Mouse (Mus musculus): ENCODE measurements around the gene Thbd. TPM values are rescaled to one million over a fixed set of nuclear protein-coding genes. Genes with fewer than 3 reads are reported as not detected.

Thbd gene
- polyA plus RNA-seq, 1 experiment from 2014 or later = 8.8 TPM

DNA sequence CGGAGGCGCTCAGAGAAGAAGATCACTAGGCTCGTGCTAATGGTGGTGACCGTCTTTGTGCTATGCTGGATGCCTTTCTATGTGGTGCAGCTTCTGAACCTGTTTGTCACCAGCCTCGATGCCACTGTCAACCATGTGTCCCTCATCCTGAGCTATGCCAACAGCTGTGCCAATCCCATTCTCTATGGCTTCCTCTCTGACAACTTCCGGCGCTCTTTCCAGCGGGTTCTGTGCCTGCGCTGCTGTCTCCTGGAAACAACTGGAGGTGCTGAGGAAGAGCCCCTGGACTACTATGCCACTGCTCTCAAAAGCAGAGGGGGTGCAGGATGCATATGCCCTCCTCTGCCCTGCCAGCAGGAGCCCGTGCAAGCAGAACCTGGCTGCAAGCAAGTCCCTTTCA, 11.8 kb downstream of the Thbd start:
- Histone ChIP-seq H3K4me2 (peak overlapping the region; percentile 94), H3K36me3 (no peaks in the 10 kb centered on the region), H3K4me3 (peak overlapping the region; percentile 67), H3K4me1 (replicated peaks) (peaks cover 9% of the 10 kb centered on the region; the same call in 1 of the 2 replicates), H3K9me3 (no peaks in the 10 kb centered on the region), H3K9ac (no peak overlapping the region), H3K27me3 (peaks cover 55% of the 10 kb centered on the region), H3K27ac (no peak overlapping the region)
- 77% methylated on average over 10 of the region's 10 CpGs for WGBS
- no peak for ATAC-seq (ENCODE audit: low FRiP score)

DNA sequence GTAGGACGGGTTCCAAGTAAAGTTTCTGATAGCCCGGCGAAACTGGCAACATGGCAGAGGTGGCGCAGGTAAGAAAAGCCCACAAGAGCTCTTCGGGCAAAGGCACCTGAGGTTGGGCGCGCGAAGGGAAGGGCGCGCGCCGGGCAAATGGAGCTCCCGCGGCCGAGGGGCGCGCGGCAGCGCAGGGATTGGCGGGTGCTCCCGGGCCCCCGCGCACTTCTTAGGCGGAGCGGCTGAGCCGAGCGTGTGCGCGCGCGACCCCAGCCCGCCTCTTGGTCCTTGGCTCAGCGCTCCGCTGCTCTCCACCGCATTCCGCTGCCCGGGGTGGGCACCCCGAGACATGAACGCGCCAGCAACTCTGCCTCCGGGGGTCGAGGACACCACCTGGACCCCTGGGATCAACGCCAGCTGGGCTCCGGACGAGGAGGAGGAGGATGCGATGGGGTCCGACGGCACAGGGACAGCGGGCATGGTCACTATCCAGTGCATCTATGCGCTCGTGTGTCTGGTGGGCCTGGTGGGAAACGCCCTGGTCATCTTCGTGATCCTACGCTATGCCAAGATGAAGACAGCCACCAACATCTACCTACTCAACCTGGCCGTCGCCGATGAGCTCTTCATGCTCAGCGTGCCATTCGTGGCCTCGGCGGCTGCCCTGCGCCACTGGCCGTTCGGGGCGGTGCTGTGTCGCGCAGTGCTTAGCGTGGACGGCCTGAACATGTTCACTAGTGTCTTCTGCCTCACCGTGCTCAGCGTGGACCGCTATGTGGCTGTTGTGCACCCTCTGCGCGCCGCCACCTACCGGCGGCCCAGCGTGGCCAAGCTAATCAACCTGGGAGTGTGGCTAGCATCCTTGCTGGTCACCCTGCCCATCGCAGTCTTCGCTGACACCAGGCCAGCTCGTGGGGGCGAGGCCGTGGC, 12.6 kb downstream of the Thbd start, which contains the start of gene Sstr4:
Gene Sstr4 (plus strand): TSS at position 214 of the 921 bp plus-strand sequence.
- Histone ChIP-seq H3K9ac (peak within 1 kb of the TSS; percentile 75), H3K4me2 (peak within 1 kb of the TSS; percentile 94), H3K36me3 (no peaks in the 10 kb centered on the region), H3K4me3 (peak within 1 kb of the TSS; percentile 67), H3K27ac (no peak within 1 kb of the TSS), H3K4me1 (replicated peaks) (peaks cover 9% of the 10 kb centered on the region; the same call in 1 of the 2 replicates), H3K27me3 (peaks cover 55% of the 10 kb centered on the region), H3K9me3 (no peaks in the 10 kb centered on the region)
- WGBS = 6% methylated on average over 66 of the region's 83 CpGs
- peak; percentile 92 for ATAC-seq (ENCODE audit: low FRiP score)

DNA sequence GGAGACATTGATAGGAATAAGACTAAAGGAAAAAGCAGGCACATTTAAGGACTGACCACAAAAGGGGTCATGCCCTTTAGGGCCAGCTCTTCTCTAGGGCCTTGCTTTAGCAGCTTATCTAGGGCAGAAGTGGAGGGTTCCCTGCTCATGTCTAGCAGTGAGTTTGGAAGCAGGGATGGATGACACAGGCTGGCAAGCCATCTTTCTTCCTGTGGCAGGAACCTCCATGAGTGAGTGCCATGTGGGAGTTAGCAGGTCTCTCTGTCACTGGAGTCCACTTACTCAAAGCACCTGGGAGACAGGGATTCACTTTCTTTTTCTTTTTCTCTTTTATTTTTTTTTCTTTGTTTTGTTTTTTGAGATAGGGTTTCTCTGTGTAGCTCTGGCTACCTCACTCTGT, 14.1 kb downstream of the Thbd start:
- ATAC-seq (ENCODE audit: low FRiP score) = no peak
- peaks cover 55% of the 10 kb centered on the region for H3K27me3 ChIP-seq
- H3K9ac ChIP-seq = no peak overlapping the region
- no peak overlapping the region for H3K27ac ChIP-seq
- no peaks in the 10 kb centered on the region for H3K9me3 ChIP-seq
- no peak overlapping the region for H3K4me2 ChIP-seq
- no peak overlapping the region for H3K4me3 ChIP-seq
- no peaks in the 10 kb centered on the region for H3K36me3 ChIP-seq
- peaks cover 9% of the 10 kb centered on the region; the same call in 1 of the 2 replicates for H3K4me1 ChIP-seq (replicated peaks)

DNA sequence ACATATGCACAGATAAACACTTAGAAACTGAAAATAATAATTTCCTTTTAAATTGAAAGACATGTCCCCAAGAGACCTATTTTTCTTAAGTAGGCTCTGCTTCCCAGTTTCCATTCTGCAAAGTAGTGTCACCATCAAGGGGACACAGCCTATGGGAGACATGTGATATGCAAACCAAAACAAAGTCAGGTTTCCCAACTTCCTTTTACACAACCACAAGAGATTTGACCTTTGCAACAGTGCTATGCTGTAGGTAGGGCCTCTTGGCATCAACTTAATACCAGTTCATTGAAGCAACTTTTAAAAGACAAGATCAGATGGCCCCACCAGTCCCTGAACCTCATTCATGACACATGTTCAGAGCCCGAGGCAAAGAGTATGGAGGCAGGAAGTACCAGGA, 14.8 kb downstream of the Thbd start:
- H3K27me3 ChIP-seq = peaks cover 53% of the 10 kb centered on the region
- no peak overlapping the region for H3K27ac ChIP-seq
- no peak overlapping the region for H3K9ac ChIP-seq
- H3K4me2 ChIP-seq = no peak overlapping the region
- no peaks in the 10 kb centered on the region for H3K36me3 ChIP-seq
- ATAC-seq (ENCODE audit: low FRiP score) = no peak
- no peaks in the 10 kb centered on the region for H3K9me3 ChIP-seq
- WGBS = 71% methylated on average over 1 of the region's 1 CpGs
- H3K4me1 ChIP-seq (replicated peaks) = peaks cover 9% of the 10 kb centered on the region; the same call in 1 of the 2 replicates
- H3K4me3 ChIP-seq = no peak overlapping the region

DNA sequence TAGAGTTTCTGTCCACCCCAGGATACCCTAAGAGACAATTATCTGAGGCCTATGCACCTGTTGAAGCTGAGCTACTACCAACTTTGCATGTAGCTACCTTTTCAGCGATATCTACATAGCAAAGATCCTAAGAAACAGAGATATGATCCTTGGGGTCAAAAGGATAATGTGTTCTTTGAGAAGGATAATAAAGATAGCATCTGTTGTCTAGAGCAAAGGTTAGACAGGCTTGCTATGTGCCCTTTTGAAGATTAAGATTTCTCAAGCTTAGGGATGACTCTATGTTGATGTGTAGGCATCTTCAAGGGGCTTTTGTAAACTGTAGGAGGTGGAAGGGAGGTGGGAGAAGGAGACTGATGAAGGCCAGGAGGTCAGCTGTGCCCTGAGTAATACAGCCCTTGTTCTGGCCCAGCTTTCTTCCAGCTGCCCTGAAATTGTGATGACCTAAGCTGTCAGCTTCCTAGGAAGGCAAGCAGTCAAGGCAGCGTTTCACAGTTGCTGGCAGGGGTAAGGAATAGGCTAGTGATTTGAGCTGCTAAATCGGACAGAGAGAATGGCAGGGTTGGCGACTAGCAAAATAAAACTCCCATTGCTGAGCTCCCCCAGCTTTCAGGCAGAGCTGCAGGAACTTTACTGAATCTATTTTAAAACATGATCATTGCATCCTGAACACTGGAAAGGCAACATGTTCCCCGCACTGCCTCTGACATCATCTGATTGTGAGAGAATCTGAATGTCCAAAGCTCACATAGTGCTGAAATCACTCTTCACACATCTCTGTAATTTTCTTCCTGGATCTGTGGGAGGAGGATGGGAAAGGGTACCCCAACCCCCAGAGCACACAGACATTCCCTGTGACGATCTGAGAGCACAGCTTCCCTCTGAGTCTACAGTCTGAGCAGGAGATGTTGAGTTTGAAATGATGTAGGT, 20.1 kb downstream of the Thbd start:
- no peak for ATAC-seq (ENCODE audit: low FRiP score)

DNA sequence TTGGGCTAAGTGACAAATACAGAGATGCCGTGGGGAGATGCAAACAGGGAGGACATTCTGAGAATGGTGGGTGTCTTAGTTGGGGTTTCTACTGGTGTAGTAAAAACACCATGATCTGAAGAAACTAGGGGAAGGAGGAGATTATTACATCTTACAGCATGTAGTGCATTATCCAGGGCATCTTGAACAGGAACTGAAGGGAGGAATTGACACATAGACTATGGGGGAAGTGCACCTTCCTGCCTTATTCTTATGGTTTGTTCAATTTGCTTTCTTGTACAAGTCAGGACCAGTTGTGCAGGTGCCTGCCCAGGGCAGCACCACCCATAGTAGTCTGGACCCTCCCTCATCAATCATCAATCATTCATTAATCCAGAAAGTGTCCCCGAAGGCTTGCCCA, 21.1 kb downstream of the Thbd start:
- Histone ChIP-seq H3K4me1 (replicated peaks) (no peaks in the 10 kb centered on the region), H3K27ac (no peak overlapping the region), H3K9ac (no peak overlapping the region), H3K36me3 (no peaks in the 10 kb centered on the region), H3K9me3 (no peaks in the 10 kb centered on the region), H3K27me3 (no peaks in the 10 kb centered on the region), H3K4me2 (no peak overlapping the region), H3K4me3 (no peak overlapping the region)
- no peak for ATAC-seq (ENCODE audit: low FRiP score)
- 85% methylated on average over 2 of the region's 2 CpGs for WGBS

More for the DNA sequence above, 20.1 kb downstream of the Thbd start:
- H3K9me3 ChIP-seq = no peaks in the 10 kb centered on the region
- no peak overlapping the region for H3K9ac ChIP-seq
- H3K27ac ChIP-seq = no peak overlapping the region
- no peaks in the 10 kb centered on the region for H3K4me1 ChIP-seq (replicated peaks)
- 82% methylated on average over 6 of the region's 6 CpGs for WGBS
- no peaks in the 10 kb centered on the region for H3K36me3 ChIP-seq
- H3K4me2 ChIP-seq = no peak overlapping the region
- no peak overlapping the region for H3K4me3 ChIP-seq
- H3K27me3 ChIP-seq = peaks cover 4% of the 10 kb centered on the region; the same call in 1 of the 2 replicates

DNA sequence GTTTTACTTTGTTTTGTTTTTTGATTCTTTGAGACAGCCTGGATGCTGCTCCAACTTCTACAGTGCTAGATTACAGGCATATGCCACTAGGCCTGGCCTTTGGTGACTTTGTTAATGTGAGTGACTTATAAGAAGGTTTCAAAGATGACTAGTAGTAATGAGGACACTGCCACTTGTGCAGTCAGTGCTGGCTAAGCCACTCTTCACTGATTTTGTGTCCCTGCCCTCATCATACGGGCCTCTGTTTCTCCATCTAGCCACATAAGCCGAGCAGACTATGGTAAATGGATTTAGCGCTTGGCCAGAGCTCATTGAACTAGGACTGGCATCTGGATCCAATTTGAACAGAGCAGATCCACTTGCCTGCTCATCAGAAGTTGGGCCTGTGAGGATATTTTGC, 21.5 kb downstream of the Thbd start:
- no peak overlapping the region for H3K4me3 ChIP-seq
- H3K36me3 ChIP-seq = no peaks in the 10 kb centered on the region
- no peak overlapping the region for H3K27ac ChIP-seq
- H3K9ac ChIP-seq = no peak overlapping the region
- H3K4me1 ChIP-seq (replicated peaks) = no peaks in the 10 kb centered on the region
- no peaks in the 10 kb centered on the region for H3K9me3 ChIP-seq
- no peak overlapping the region for H3K4me2 ChIP-seq
- ATAC-seq (ENCODE audit: low FRiP score) = no peak
- 83% methylated on average over 3 of the region's 3 CpGs for WGBS
- H3K27me3 ChIP-seq = no peaks in the 10 kb centered on the region

DNA sequence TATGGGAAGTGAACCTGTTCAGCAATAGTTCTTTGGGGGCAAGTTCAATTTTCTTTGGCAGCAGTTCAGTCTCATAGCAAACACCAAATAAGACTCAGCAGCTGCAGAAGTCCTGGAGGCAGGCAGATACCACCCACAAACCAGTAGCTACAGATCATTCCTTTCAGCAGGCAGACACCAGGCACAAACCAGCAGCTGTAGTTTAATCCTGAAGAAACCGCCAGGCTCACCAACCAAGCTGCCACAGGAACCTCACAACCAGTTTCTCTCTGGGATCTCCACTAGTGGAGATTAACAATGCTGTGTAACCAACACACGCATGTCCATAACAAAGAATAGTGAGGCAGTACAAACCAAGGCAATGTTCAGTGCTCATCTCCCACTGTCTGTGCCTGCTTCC, 26.9 kb downstream of the Thbd start:
- H3K27ac ChIP-seq = no peak overlapping the region
- no peaks in the 10 kb centered on the region for H3K9me3 ChIP-seq
- 89% methylated on average over 2 of the region's 2 CpGs for WGBS
- no peaks in the 10 kb centered on the region for H3K4me1 ChIP-seq (replicated peaks)
- no peak overlapping the region for H3K4me2 ChIP-seq
- H3K4me3 ChIP-seq = no peak overlapping the region
- no peaks in the 10 kb centered on the region for H3K36me3 ChIP-seq
- H3K27me3 ChIP-seq = no peaks in the 10 kb centered on the region
- no peak overlapping the region for H3K9ac ChIP-seq
- ATAC-seq (ENCODE audit: low FRiP score) = no peak

DNA sequence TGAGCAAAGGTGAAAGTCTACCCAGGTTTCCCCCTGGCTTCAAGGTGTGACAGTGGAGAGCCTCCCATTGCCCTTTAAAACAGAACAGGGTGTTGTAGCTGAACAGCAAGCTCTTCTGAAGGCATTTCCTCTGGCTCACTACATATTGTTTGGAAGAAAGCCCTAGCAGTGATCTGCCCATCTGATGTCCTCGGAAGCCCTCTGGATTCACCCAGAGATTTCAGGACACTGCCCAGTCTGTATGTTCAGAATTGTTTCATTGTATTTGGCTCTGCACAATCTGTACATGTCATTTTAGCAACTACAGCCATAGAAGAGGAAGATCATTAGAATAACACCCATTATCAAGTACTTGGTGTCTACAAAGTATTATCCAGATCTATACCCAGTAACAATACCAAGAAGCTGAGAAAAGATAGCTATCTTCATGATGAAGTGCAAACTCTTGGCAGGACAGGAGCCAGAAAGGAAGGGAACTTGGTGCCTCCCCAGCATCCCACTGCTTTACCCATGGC, 28.0 kb downstream of the Thbd start:
- Histone ChIP-seq H3K9me3 (no peaks in the 10 kb centered on the region), H3K9ac (no peak overlapping the region), H3K4me2 (no peak overlapping the region), H3K4me1 (replicated peaks) (no peaks in the 10 kb centered on the region), H3K27me3 (no peaks in the 10 kb centered on the region), H3K4me3 (no peak overlapping the region), H3K36me3 (no peaks in the 10 kb centered on the region), H3K27ac (no peak overlapping the region)
- WGBS = 88% methylated on average over 1 of the region's 1 CpGs
- ATAC-seq (ENCODE audit: low FRiP score) = no peak

DNA sequence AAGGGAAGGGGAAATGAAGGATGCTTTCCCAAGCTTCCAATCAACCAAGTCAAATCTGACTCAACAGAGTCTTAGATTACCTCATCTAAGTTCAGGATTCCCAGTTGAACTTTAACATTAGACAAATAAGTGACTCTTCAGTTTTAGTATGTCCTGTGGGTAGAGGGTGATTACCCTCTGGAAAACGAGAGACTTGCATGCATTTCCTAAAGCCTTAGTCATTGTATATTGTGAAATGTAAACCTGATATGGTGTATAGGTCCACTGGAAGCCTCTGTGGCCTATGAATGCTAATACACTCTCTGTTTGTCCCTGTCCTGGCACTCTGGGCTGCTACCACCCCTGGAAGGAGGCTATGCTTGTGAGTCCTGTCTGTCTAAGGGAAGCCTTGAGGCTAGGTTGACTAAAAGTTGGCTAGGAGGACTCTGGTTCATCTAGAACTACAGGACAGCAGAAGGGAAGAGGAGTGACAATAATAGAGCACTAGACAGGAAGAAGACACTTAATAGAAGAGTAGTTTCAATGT, 29.1 kb downstream of the Thbd start:
- Histone ChIP-seq H3K4me1 (replicated peaks) (no peaks in the 10 kb centered on the region), H3K9me3 (no peaks in the 10 kb centered on the region), H3K27me3 (no peaks in the 10 kb centered on the region), H3K4me3 (no peak overlapping the region), H3K36me3 (no peaks in the 10 kb centered on the region), H3K27ac (no peak overlapping the region), H3K9ac (no peak overlapping the region), H3K4me2 (no peak overlapping the region)
- ATAC-seq (ENCODE audit: low FRiP score) = no peak
- 86% methylated on average over 1 of the region's 1 CpGs for WGBS

DNA sequence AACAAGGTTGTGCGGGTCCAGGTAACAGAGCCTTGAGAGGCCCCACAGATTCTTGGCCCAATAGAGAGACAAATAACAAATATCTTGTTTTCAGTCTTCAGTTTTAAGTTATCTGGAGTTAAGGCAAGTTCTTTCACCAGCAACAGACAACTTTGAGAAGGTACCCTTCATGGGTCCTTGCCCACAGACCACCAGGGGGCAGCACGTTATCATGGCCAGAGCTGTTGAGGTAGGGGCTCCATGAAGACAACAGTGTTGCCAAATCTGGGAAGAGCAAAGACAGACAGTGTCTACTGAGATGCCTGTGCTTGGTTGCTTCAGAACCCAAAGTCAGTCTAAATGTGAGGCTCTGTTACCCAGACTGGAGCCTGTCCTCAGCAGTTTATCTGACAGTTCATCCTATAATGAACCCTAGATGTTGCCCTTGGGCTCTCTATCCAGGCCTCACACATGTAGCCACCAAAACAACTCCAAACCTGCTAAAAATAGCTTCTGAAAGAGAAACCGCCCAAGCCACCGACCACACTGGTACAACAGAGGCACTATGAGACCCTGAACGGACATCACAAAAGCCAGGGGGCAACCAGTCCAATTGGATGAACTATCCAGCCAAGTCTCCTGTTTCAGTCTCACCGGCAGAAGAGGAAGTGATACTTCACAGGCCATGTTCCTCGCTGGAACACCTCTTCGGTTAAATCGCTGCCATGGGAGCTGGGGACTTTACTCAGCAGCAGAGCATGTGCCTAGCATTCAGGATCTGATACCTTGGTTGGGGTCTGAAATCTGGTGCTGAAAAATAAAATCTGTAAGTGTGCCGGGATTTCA, 32.5 kb downstream of the Thbd start:
- Histone ChIP-seq H3K27me3 (no peaks in the 10 kb centered on the region), H3K4me1 (replicated peaks) (no peaks in the 10 kb centered on the region), H3K9ac (no peak overlapping the region), H3K4me2 (no peak overlapping the region), H3K9me3 (no peaks in the 10 kb centered on the region), H3K36me3 (no peaks in the 10 kb centered on the region), H3K4me3 (no peak overlapping the region), H3K27ac (no peak overlapping the region)
- 70% methylated on average over 10 of the region's 10 CpGs for WGBS
- no peak for ATAC-seq (ENCODE audit: low FRiP score)
